Mouse (Mus musculus): Measurements from ENCODE around the gene 4930518I15Rik. TPM values are rescaled to one million over a fixed set of nuclear protein-coding genes. Genes with fewer than 3 reads are reported as not detected.
"Not testable (repeated sequence)": the region's sequence is repeated elsewhere in the genome, so short reads cannot be mapped to it uniquely, and the experiment has no call there.

Gene 4930518I15Rik
- polyA plus RNA-seq, 1 experiment from 2014 or later = 7.2 TPM

DNA sequence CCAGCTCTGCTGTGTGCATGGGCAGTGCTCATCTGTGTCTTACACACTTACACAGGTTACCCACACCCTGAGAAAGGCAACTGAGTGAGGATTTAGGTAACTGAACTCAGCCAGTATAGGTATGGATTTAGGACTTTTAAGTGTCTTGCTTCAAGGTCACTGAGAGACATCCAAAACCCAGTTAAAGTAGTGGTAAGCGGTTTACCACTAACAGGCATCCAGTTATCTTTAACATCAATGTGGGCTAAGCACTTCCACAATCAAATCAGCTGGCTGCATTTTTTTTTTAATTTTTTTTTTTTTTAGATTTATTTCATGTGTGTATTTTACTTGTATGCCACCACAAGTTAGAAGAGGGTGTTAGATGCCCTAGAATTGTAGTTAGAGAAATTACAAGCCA is 1.4 kb downstream of the 4930518I15Rik start:
- Histone ChIP-seq H3K4me3 (ENCODE audit: low read depth, low read length) (no peak overlapping the region), H3K36me3 (ENCODE audit: insufficient read depth) (peaks cover 45% of the 10 kb centered on the region), H3K4me1 (ENCODE audit: insufficient read depth) (0 out of 2 replicates have a peak, but pooled peaks cover 3% of the 10 kb centered on the region), H3K9ac (no peak overlapping the region), H3K9me3 (ENCODE audit: low read depth, low read length) (no peaks in the 10 kb centered on the region), H3K27me3 (ENCODE audit: insufficient read depth, low read length) (no peaks in the 10 kb centered on the region), H3K27ac (ENCODE audit: low read depth) (no peak overlapping the region), H3K4me2 (no peak overlapping the region)
- no peak for DNase-seq
- TF ChIP-seq CTCF (IDR thresholded peaks at IDR 0.05; ENCODE audit: low read depth) = no peak
- ATAC-seq (ENCODE audit: insufficient read depth) = no peak
- 94% methylated on average over 1 of the region's 1 CpGs for WGBS

DNA sequence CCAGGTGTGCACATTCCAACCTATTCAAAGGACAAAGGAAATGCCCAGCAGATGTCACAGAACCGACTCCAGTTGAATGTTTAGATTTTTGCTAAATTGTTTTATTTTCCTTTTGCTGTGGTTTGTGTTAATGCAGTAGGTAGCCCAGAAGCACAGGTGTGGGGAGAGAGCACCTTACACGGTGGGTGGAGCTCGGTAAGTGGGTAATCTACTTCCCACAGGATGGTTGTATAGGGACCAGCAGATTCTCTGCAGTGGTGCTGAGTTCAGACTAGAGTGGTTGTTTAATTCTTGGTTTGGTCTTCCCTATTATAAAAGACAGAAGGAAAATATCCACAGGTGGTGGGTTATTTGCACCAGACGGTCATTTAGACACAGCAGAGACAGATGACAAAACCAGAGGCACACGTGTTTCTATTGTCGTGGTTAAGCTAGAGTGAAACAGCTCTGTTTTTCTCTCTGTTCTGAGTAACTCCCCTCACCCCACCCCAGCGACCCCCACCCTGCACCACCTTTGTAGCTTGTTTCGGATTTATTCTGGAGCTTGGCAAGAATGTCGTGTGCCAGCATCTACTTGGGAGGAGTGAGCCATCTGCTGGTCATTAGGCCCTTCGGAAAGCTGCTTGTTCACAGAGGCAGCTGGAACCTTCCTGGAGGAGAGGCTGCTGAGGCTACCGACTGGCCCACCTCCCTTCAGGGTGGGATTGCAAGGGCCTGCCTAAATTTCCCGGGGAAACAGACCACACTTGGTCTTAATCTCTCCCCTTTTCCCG is 3.6 kb downstream of the 4930518I15Rik start:
- H3K4me2 ChIP-seq; H3K27ac ChIP-seq (ENCODE audit: low read depth); H3K9me3 ChIP-seq (ENCODE audit: low read depth, low read length); H3K4me3 ChIP-seq (ENCODE audit: low read depth, low read length); H3K9ac ChIP-seq; ATAC-seq (ENCODE audit: insufficient read depth); H3K4me1 ChIP-seq (ENCODE audit: insufficient read depth); H3K27me3 ChIP-seq (ENCODE audit: insufficient read depth, low read length): not testable (repeated sequence)
- peak; percentile 73 for DNase-seq
- H3K36me3 ChIP-seq (ENCODE audit: insufficient read depth) = peaks cover 67% of the 10 kb centered on the region
- TF ChIP-seq CTCF (IDR thresholded peaks at IDR 0.05; ENCODE audit: low read depth) = peak; percentile 55
- 48% methylated on average over 13 of the region's 13 CpGs for WGBS

- H3K27me3 ChIP-seq (ENCODE audit: insufficient read depth, low read length); H3K4me3 ChIP-seq (ENCODE audit: low read depth, low read length); H3K4me2 ChIP-seq; H3K9ac ChIP-seq; H3K4me1 ChIP-seq (ENCODE audit: insufficient read depth); H3K9me3 ChIP-seq (ENCODE audit: low read depth, low read length); H3K27ac ChIP-seq (ENCODE audit: low read depth); DNase-seq: not testable (repeated sequence)
- WGBS = 78% methylated on average over 8 of the region's 13 CpGs
- peaks cover 70% of the 10 kb centered on the region for H3K36me3 ChIP-seq (ENCODE audit: insufficient read depth)
- 0 out of 2 replicates have a peak, but pooled peaks have one; percentile 23 for ATAC-seq (ENCODE audit: insufficient read depth)
Observed at GRCm38 (mm10) chr2:156853584-156853983, 4.2 kb downstream of the 4930518I15Rik start.

GRCm38 (mm10) chr2:156850505-156850904 is 7.2 kb downstream of the 4930518I15Rik start:
- 72% methylated on average over 5 of the region's 5 CpGs for WGBS
- H3K27ac ChIP-seq (ENCODE audit: low read depth) = no peak overlapping the region
- H3K4me3 ChIP-seq (ENCODE audit: low read depth, low read length) = no peak overlapping the region
- peaks cover 2% of the 10 kb centered on the region; the same call in 1 of the 2 replicates for H3K4me1 ChIP-seq (ENCODE audit: insufficient read depth)
- TF ChIP-seq CTCF (IDR thresholded peaks at IDR 0.05; ENCODE audit: low read depth) = no peak
- DNase-seq = no peak
- no peak for ATAC-seq (ENCODE audit: insufficient read depth)
- no peaks in the 10 kb centered on the region for H3K9me3 ChIP-seq (ENCODE audit: low read depth, low read length)
- H3K36me3 ChIP-seq (ENCODE audit: insufficient read depth) = peaks cover 77% of the 10 kb centered on the region
- no peaks in the 10 kb centered on the region for H3K27me3 ChIP-seq (ENCODE audit: insufficient read depth, low read length)
- H3K4me2 ChIP-seq = no peak overlapping the region
- H3K9ac ChIP-seq = no peak overlapping the region

- H3K27me3 ChIP-seq (ENCODE audit: insufficient read depth, low read length) = no peaks in the 10 kb centered on the region
- no peak overlapping the region for H3K27ac ChIP-seq (ENCODE audit: low read depth)
- DNase-seq (peak; percentile 21), ATAC-seq (ENCODE audit: insufficient read depth) (no peak)
- no peak for TF ChIP-seq CTCF (IDR thresholded peaks at IDR 0.05; ENCODE audit: low read depth)
- peaks cover 86% of the 10 kb centered on the region for H3K36me3 ChIP-seq (ENCODE audit: insufficient read depth)
- no peak overlapping the region for H3K4me2 ChIP-seq
- H3K9me3 ChIP-seq (ENCODE audit: low read depth, low read length) = no peaks in the 10 kb centered on the region
- H3K9ac ChIP-seq = no peak overlapping the region
- WGBS = 79% methylated on average over 6 of the region's 6 CpGs
- no peak overlapping the region for H3K4me3 ChIP-seq (ENCODE audit: low read depth, low read length)
- H3K4me1 ChIP-seq (ENCODE audit: insufficient read depth) = peaks cover 16% of the 10 kb centered on the region
Observed at GRCm38 (mm10) chr2:156848526-156849182, 9.1 kb downstream of the 4930518I15Rik start.

DNA sequence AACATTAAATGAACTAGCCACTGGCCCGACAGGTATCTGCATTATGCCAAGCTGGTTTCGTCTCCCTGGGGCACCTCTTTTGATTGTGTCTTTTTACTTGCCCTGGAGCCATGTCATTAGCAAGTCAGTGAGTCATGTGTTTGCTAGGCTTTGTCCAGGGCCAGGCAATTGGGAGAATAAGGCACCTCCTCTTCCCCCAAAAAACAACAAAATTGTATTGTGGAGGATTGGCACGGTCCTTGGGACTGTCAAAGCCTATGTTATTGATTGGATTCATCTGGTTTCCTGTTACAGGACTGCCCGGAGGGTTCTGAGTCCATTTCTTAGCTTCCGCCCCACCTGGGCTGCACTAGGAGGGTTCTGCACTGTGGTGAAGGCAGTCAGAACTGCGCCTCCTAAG is 10.1 kb downstream of the 4930518I15Rik start:
- H3K9ac ChIP-seq = no peak overlapping the region
- WGBS = 74% methylated on average over 6 of the region's 6 CpGs
- ATAC-seq (ENCODE audit: insufficient read depth) (no peak), DNase-seq (no peak)
- H3K36me3 ChIP-seq (ENCODE audit: insufficient read depth) = peaks cover 82% of the 10 kb centered on the region
- no peak overlapping the region for H3K27ac ChIP-seq (ENCODE audit: low read depth)
- no peak overlapping the region for H3K4me3 ChIP-seq (ENCODE audit: low read depth, low read length)
- H3K27me3 ChIP-seq (ENCODE audit: insufficient read depth, low read length) = no peaks in the 10 kb centered on the region
- H3K4me1 ChIP-seq (ENCODE audit: insufficient read depth) = peaks cover 26% of the 10 kb centered on the region
- no peak overlapping the region for H3K4me2 ChIP-seq
- H3K9me3 ChIP-seq (ENCODE audit: low read depth, low read length) = no peaks in the 10 kb centered on the region
- TF ChIP-seq CTCF (IDR thresholded peaks at IDR 0.05; ENCODE audit: low read depth) = no peak

DNA sequence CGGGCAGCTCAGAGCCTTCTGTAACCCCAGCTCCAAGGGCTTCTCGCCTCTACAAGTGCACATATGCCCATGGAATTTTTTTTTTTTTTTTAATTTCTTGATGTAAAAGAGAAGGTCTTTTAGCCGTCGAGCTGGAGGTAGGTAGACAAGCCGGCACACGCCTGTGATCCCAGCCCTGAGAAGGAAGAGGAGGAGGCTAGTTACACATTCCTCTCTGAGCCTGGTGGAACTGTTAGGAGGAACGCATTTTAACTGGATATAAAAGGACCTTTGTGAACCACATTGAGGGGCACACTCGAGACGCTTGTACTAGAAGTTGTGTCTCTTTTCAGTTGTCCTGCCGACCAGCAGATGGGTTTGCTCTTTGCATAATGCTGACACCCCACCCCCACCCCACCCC is 13.0 kb downstream of the 4930518I15Rik start:
- H3K36me3 ChIP-seq (ENCODE audit: insufficient read depth) = peaks cover 55% of the 10 kb centered on the region
- peak overlapping the region; percentile 64 for H3K27ac ChIP-seq (ENCODE audit: low read depth)
- H3K9ac ChIP-seq = no peak overlapping the region; the same call in 1 of the 2 replicates
- no peak for TF ChIP-seq CTCF (IDR thresholded peaks at IDR 0.05; ENCODE audit: low read depth)
- no peaks in the 10 kb centered on the region for H3K27me3 ChIP-seq (ENCODE audit: insufficient read depth, low read length)
- H3K4me1 ChIP-seq (ENCODE audit: insufficient read depth) = peaks cover 36% of the 10 kb centered on the region
- peak; percentile 24 for DNase-seq
- no peak overlapping the region for H3K4me2 ChIP-seq
- WGBS = 33% methylated on average over 10 of the region's 10 CpGs
- H3K9me3 ChIP-seq (ENCODE audit: low read depth, low read length) = no peaks in the 10 kb centered on the region
- ATAC-seq (ENCODE audit: insufficient read depth) = no peak
- H3K4me3 ChIP-seq (ENCODE audit: low read depth, low read length) = no peak overlapping the region

Data from lung, embryonic 14.5 days (tissue).